Mouse (Mus musculus): ENCODE measurements around the gene Zscan2.

Gene Zscan2

DNA sequence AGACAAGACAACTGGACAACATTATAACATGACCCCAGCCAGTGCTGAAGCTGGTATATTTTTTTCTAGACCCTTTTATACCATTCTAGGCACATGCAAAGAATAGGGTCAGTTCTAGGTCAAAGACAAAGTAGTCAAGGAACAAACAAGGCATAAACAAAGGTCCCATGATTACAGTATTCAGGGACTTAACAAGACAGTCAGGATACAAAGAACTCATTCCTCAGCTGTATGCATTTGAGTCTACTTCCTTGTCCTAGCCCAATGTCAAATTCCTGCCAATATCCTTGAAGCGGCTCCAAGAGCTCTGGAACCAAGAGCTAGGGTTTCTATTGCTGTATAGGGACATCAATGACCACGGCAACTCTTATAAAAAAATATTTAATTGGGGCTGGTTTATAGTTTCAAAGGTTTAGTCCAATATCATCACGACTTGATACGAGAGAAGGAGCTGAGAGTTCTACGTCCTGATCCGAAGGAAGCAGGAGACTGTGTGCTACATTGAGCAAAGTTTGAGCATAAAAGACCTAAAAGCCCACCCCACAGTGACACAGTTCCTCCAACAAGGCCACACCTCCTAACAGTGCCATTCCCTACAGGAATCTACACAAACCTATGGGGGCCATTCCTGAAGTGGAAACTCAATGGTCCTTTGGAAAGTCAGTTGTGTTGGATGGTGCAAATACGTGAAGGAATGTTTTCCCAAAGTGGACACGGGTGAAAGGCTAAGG lies 16.6 kb upstream of the Zscan2 start:
- DNase-seq (ENCODE audit: low spot score in 2 of 2) = no peak

DNA sequence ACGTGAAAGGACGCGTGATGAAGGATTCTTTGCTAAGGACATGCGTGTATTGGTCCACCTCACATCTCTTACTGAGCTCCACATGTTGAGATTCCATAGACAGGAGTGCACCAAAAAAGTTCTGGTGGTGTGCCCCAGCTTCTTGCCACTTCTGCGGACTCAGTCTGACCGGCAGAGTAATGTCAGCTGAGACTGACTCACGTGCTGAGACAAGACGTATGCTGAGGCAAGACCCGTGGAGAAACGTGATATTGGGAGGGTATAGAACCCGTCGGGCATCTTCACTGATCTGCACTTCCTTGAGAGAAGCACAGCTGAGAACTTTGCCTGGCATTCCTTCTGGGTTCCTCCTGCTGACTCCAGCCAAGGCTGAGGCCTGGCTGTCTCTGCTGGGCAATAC lies 16.0 kb upstream of the Zscan2 start:
- DNase-seq (ENCODE audit: low spot score in 2 of 2) = no peak

DNA sequence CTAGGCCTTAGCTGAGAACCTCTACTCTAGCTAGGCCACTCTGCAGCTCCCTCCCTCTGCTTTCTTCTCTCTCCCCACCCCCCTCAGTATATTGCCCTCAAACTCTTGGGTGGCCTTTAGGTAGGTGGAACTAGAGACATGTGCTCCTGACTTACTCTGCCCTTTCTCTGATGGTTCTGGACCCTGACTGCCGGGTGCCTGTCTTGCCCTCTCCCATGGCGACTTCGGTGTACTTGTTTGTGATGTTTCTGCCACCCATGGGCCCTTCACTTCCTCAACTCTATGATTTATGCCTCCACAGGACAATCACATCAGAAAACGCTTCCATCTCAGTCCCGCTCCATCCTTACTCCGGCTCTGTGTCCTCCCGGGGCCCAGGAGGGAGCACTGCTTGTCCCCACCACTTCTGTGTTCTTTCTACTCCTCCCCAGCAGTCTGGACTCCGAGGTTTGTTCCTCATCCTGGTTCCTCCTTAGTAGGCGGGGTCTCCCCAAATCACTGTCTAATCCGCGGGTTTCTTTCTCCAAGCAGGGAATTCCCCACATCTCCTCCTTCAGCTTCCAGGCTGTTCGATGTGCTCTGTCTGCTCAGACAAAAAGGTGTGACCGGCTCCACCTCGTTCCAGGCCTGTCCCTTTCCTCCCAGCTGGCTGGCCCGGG lies 15.0 kb upstream of the Zscan2 start:
- no peak for DNase-seq (ENCODE audit: low spot score in 2 of 2)

DNA sequence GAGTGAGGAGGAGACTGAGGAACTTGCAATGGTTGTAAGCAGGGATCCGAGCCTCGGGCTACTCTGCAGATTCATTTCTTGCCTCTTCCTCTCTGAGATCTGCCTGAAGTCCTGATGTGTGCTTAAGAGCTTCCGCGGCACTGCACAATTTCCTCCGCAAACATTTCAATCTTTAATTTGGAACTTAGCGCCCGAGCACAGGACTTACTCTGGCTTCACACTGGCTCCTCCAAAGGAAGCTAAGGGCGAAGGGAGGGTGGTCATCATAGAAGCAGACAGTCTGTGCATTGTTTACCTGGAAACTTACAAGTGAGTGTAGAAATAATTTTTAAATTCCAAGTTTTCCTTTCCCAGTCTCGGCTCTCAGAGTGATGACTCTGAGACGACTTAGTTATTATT lies 14.4 kb upstream of the Zscan2 start:
- DNase-seq (ENCODE audit: low spot score in 2 of 2) = no peak

DNA sequence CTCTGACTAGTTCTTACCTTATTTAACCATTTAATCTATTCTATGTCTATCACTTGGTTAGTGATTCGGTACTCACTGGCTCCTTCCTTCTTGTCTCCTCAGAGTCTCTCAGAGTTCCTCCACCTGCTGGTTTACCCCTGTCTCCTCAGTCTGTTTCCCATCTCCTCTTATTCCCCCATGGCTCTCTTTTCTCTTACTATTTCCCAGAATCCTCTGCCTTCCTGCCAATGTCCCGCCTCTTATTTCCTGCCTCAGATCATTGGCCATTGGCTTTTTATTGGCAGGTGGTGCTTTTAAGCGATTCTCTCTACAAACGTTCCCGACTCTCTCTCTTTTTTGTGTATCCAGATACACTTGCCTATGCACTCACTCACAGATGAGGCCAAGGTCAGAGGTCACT lies 14.0 kb upstream of the Zscan2 start:
- no peak for DNase-seq (ENCODE audit: low spot score in 2 of 2)

- DNase-seq (ENCODE audit: low spot score in 2 of 2) = no peak
These were observed 11.5 kb upstream of the Zscan2 start for GRCm38 (mm10) chr7:80849267-80849666.

GRCm38 (mm10) chr7:80849710-80850109 lies 11.0 kb upstream of the Zscan2 start:
- DNase-seq (ENCODE audit: low spot score in 2 of 2) = no peak

GRCm38 (mm10) chr7:80850520-80850919 lies 10.2 kb upstream of the Zscan2 start:
- no peak for DNase-seq (ENCODE audit: low spot score in 2 of 2)

GRCm38 (mm10) chr7:80853218-80853617 lies 7.5 kb upstream of the Zscan2 start:
- no peak for DNase-seq (ENCODE audit: low spot score in 2 of 2)

DNA sequence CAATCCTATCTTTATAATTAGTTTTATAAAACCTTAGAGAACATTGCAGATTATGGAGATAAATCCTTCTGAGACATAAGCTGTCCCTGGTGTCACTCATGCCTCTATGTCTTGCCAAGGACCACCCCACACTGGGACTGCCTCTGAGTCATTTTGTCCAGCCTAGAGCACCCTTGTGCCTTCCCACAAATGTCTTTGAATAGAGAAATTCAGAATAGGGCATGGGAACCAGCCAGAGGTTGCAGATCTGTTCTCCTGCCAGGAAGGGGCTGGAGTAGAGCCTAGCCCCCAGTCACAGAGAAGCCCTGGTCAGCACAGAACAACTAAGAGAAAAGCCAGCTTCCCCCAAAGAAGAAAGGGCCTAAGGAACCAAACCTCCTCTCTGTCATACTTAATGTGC lies 5.4 kb upstream of the Zscan2 start:
- DNase-seq (ENCODE audit: low spot score in 2 of 2) = no peak

DNA sequence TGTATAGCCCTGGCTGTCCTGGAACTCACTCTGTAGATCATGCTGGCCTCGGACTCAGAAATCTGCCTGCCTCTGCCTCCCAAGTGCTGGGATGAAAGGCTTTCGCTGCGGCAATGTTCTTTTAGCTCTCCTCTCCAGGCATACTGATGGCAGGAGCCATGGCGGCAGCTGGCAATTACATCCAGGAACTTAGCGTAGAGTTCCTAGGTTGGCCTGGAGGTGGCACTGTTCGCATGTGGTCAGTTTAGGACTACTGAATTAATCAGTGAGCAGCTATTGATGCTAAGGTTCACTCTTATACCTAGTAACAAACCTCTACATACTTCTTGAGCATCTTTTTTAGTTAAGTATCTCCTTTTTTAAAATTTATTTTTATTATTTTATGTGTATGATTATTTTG lies 3.5 kb upstream of the Zscan2 start:
- peak; percentile 64 to 84 for DNase-seq (ENCODE audit: low spot score in 2 of 2)

GRCm38 (mm10) chr7:80860227-80860626 lies 493 bp upstream of the Zscan2 start:
- DNase-seq (ENCODE audit: low spot score in 2 of 2) = peak in 1 of 2 experiments; percentile 39

DNA sequence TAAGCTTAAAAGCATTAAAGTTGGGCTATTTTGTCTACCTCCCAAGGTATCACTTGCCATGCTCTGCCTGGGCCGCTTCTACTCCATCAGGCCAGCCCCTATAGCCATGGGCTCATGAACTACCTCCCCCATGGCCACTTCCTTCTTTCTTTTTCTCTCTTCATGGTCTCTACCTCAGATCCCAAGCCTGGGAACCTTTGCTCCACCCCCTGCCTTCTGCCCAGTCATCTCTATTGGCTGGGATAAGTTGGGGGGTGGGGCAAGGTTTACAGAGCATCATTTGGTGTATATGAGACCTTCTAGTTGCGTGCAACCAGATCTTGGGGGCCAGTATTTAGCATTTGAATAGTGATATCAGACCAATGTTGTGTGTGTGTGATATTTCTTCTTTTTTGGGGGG lies 1.8 kb downstream of the Zscan2 start:
- DNase-seq (ENCODE audit: low spot score in 2 of 2) = no peak

GRCm38 (mm10) chr7:80863520-80863919 lies 2.8 kb downstream of the Zscan2 start:
- no peak for DNase-seq (ENCODE audit: low spot score in 2 of 2)

- DNase-seq (ENCODE audit: low spot score in 2 of 2) = no peak
These were observed 3.4 kb downstream of the Zscan2 start for GRCm38 (mm10) chr7:80864151-80864550.

DNA sequence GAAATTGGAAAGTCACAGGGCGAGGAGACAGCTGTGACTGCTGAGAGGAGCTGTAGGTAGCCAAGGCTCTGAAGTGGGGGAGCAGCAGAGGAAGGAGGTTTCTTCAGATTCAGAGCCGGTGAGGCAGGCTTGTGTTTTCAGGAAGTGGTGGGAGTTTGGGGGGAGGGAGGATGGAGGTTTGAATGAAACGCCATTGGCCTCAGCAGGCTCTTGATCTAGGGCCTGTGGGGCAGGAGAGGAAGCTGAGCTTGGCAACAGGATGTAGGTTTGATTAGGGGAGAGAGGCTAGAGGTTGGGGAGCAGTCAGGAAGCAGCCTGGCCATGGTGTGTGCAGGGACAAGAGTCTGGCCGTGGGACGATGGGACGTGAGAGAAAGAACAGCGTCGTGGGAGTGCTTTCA lies 4.1 kb downstream of the Zscan2 start:
- no peak for DNase-seq (ENCODE audit: low spot score in 2 of 2)

DNA sequence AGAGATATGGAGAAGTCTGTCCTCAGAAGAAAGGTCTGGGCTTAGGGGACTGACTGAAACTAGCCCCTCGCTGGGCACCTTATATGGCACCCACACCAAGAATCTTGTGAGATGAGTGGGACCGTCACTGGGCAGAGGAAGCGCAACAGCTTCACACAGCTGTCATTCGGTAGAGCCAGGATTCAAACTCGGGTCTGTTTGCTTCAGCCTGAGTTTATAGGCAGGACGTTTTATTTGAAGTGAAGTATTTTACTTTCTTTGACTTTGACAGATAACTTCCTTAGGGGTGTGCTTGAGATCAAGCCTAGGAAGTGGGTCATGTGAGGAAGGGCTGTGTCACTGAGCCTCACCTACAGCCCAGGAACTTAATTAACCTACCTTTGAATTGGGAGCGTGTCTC lies 4.8 kb downstream of the Zscan2 start:
- DNase-seq (ENCODE audit: low spot score in 2 of 2) = no peak

GRCm38 (mm10) chr7:80866514-80867147 lies 5.9 kb downstream of the Zscan2 start:
- DNase-seq (ENCODE audit: low spot score in 2 of 2) = no peak

- no peak for DNase-seq (ENCODE audit: low spot score in 2 of 2)
These were observed 8.0 kb downstream of the Zscan2 start for GRCm38 (mm10) chr7:80868686-80869085.

DNA sequence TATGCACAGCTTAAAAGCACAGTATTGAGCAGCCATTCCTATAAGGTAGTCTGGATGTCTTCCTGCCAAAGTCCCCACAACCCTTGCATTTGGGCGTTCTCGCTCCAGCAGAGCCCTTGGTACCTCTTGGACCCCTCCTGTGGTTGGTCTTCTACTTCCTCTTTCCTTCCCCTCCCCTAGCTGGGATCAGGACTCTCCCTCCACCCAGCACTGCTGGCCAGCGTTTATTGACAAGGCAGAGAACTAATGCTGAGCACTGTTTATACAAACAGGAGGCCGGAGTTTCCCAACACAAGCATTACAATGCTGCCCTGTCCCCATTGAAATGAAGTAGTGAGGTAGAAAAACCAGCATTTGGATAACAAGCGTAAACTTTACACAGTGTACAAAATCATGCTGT lies 12.3 kb downstream of the Zscan2 start:
- no peak for DNase-seq (ENCODE audit: low spot score in 2 of 2)

DNA sequence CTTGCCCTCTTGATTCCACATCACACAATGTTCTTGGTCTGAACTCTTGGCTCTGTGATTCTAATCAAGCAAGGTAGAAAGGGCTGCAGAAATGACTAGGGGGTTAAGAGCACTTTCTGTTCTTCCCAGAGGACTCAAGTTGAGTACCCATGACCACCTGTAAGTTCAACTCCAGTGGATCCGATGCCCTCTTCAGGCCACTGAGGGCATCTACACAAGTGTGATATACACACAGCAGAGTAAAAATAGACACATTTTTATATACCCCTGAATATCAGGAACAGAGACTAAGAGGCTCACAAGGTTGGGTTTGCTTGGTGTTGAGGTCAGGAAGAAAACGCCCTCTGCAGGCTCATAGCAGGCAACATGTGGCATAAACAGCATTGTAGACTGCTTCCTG lies 12.9 kb downstream of the Zscan2 start:
- no peak for DNase-seq (ENCODE audit: low spot score in 2 of 2)

DNA sequence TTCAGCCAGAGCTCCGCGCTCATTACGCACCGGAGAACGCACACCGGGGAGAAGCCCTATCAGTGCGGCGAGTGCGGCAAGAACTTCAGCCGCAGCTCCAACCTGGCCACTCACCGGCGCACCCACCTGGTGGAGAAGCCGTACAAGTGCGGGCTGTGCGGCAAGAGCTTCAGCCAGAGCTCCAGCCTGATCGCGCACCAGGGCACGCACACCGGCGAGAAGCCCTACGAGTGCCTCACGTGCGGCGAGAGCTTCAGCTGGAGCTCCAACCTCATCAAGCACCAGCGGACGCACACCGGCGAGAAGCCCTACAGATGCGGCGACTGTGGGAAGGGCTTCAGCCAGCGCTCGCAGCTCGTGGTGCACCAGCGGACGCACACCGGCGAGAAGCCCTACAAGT lies 15.0 kb downstream of the Zscan2 start:
- no peak for DNase-seq (ENCODE audit: low spot score in 2 of 2)

DNA sequence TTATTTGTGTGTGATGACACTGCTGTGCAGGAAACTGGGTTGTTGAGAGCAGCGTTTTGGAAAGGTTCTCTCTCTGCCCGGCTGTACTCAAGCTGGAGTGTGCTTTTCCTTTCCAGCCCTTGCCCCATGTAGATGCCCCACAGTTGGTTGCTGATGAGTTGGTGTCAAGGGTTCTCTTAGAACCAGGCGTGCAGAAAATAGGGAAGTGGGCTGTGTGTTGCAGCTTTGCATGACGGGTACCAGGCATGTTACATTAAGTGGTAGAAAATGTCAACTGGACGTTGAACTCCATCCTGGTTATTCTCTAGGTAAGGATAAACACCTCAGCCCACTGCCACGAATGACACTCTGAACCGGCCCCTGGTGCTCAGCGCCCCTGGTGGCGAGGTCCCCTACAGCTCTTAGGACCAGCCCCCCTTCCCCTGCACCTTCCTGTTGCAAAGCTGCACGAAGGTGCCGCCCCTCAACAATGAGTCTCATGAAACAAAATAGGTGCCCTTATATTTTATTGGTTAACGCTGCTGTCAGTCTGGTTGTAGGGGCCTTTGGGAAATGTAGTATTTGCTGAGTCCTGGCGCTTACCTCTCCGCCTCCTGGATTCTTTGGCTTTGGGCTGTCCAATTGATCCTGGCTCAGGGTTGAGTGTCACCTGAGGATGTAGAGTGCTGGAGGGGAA lies 22.2 kb downstream of the Zscan2 start:
- DNase-seq (ENCODE audit: low spot score in 2 of 2) = no peak

All from urinary bladder, postnatal 4 days (tissue).